Mouse (Mus musculus) midbrain, embryonic 11.5 days (tissue): ENCODE results near the gene Xrcc4. TPM values are rescaled to one million over a fixed set of nuclear protein-coding genes. Genes with fewer than 3 reads are reported as not detected.
A peak's percentile ranks its signal among the peaks of the same experiment; 100 is the strongest.
"Not testable (repeated sequence)": the region's sequence is repeated elsewhere in the genome, so short reads cannot be mapped to it uniquely, and the experiment has no call there.

Experiments used
- ATAC-seq: fragments of 200-750 bp; cut with Nextera tagmentation; 2 replicates; pipeline ENCODE4 v1.8.0; 2017; ENCODE audit warnings: moderate TSS enrichment, moderate library complexity; ENCODE audit not compliant: low FRiP score
- DNase-seq: peaks from one replicate; pipeline ENCODE4 v3.0.0; 2015; ENCODE audit warnings: low spot score; ENCODE audit errors: missing footprints
- H3K27ac ChIP-seq: fragments of 300-500 bp; sonication (generic); 2 replicates; pipeline ENCODE4 v1.5.1; 2014; ENCODE audit warnings: low read depth, low read length
- H3K27me3 ChIP-seq: fragments of 300-500 bp; sonication (generic); 2 replicates; pipeline ENCODE4 v1.6.1; 2014; ENCODE audit warnings: mild to moderate bottlenecking, low read length, moderate library complexity, mixed read lengths; ENCODE audit not compliant: control insufficient read depth, insufficient read depth
- H3K36me3 ChIP-seq: fragments of 300-500 bp; sonication (generic); 2 replicates; pipeline ENCODE4 v1.6.1; 2014; ENCODE audit warnings: mild to moderate bottlenecking, low read length, moderate library complexity, mixed read lengths; ENCODE audit not compliant: control insufficient read depth, insufficient read depth
- H3K4me1 ChIP-seq: fragments of 300-500 bp; sonication (generic); 2 replicates; pipeline ENCODE4 v1.6.1; 2014; ENCODE audit warnings: low read length; ENCODE audit not compliant: control insufficient read depth, insufficient read depth
- H3K4me2 ChIP-seq: fragments of 300-500 bp; sonication (generic); 2 replicates; pipeline ENCODE4 v1.6.1; 2014; ENCODE audit warnings: mild to moderate bottlenecking, moderate library complexity
- H3K4me3 ChIP-seq: fragments of 300-500 bp; sonication (generic); 2 replicates; pipeline ENCODE4 v1.5.1; 2014; ENCODE audit warnings: low read depth, low read length
- H3K9ac ChIP-seq: fragments of 300-500 bp; sonication (generic); 2 replicates; pipeline ENCODE4 v1.6.1; 2014; ENCODE audit warnings: low read length
- H3K9me3 ChIP-seq: fragments of 300-500 bp; sonication (generic); 2 replicates; pipeline ENCODE4 v1.6.1; 2016; ENCODE audit warnings: low read length; ENCODE audit not compliant: control insufficient read depth
- WGBS: fragments of 180-500 bp; shearing (Covaris S2); extraction: QIAGEN DNeasy Blood & Tissue Kit; methylation state at CpG from one replicate; pipeline ENCODE4 v1.1.7; 2014; 5-methylcytosine and 5-hydroxymethylcytosine counted together
- polyA plus RNA-seq: library from polyadenylated mRNA; unstranded; fragments of >200 nt; fragmentation: Nextera tagmentation; extraction: Ambion mirVana; gene quantifications from 2 replicates; pipeline ENCODE4 v1.2.1, GENCODE M21; 2014

The Xrcc4 gene
- polyA plus RNA-seq, 1 experiment from 2014 or later = 12.0 TPM

GRCm38 (mm10) chr13:89777764-89778163 lies 311.6 kb downstream of the Xrcc4 start:
- H3K9me3 ChIP-seq = no peaks in the 10 kb centered on the region
- no peak overlapping the region for H3K9ac ChIP-seq
- no peak overlapping the region for H3K27ac ChIP-seq
- 17% methylated on average over 1 of the region's 1 CpGs for WGBS
- H3K4me1 ChIP-seq = peaks cover 6% of the 10 kb centered on the region; the same call in 1 of the 2 replicates
- H3K36me3 ChIP-seq = no peaks in the 10 kb centered on the region
- DNase-seq (no peak), ATAC-seq (peak; percentile 52; the same call in 1 of the 2 replicates)
- H3K4me2 ChIP-seq = no peak overlapping the region
- no peaks in the 10 kb centered on the region for H3K27me3 ChIP-seq
- H3K4me3 ChIP-seq = no peak overlapping the region

- Histone ChIP-seq H3K27me3 (no peaks in the 10 kb centered on the region), H3K36me3 (no peaks in the 10 kb centered on the region), H3K4me1 (peaks cover 6% of the 10 kb centered on the region; the same call in 1 of the 2 replicates), H3K27ac (no peak overlapping the region), H3K4me2 (no peak overlapping the region), H3K4me3 (no peak overlapping the region), H3K9ac (no peak overlapping the region), H3K9me3 (no peaks in the 10 kb centered on the region)
- 77% methylated on average over 1 of the region's 1 CpGs for WGBS
- ATAC-seq (no peak), DNase-seq (no peak)
Measured at GRCm38 (mm10) chr13:89777146-89777545, 312.3 kb downstream of the Xrcc4 start.

- H3K4me1 ChIP-seq = no peaks in the 10 kb centered on the region
- no peak for DNase-seq
- 83% methylated on average over 1 of the region's 1 CpGs for WGBS
Measured at GRCm38 (mm10) chr13:89766551-89766950, 322.9 kb downstream of the Xrcc4 start.

GRCm38 (mm10) chr13:89765966-89766365 lies 323.4 kb downstream of the Xrcc4 start:
- Histone ChIP-seq H3K4me2 (no peak overlapping the region), H3K4me3 (no peak overlapping the region), H3K36me3 (no peaks in the 10 kb centered on the region), H3K27ac (no peak overlapping the region), H3K4me1 (no peaks in the 10 kb centered on the region), H3K27me3 (no peaks in the 10 kb centered on the region), H3K9me3 (no peaks in the 10 kb centered on the region), H3K9ac (no peak overlapping the region)
- no peak for DNase-seq
- no peak for ATAC-seq
- 98% methylated on average over 3 of the region's 3 CpGs for WGBS

More at GRCm38 (mm10) chr13:89766551-89766950, 322.9 kb downstream of the Xrcc4 start:
- no peaks in the 10 kb centered on the region for H3K27me3 ChIP-seq
- no peak overlapping the region for H3K4me2 ChIP-seq
- no peaks in the 10 kb centered on the region for H3K9me3 ChIP-seq
- no peak overlapping the region for H3K27ac ChIP-seq
- no peak overlapping the region for H3K4me3 ChIP-seq
- H3K9ac ChIP-seq = no peak overlapping the region
- H3K36me3 ChIP-seq = no peaks in the 10 kb centered on the region
- no peak for ATAC-seq

GRCm38 (mm10) chr13:89762339-89762738 lies 327.1 kb downstream of the Xrcc4 start:
- Histone ChIP-seq H3K27me3 (no peaks in the 10 kb centered on the region), H3K9ac (no peak overlapping the region), H3K4me1 (no peaks in the 10 kb centered on the region), H3K4me3 (no peak overlapping the region), H3K9me3 (no peaks in the 10 kb centered on the region), H3K36me3 (no peaks in the 10 kb centered on the region), H3K27ac (no peak overlapping the region), H3K4me2 (no peak overlapping the region)
- ATAC-seq = no peak
- WGBS = 70% methylated on average over 3 of the region's 3 CpGs
- no peak for DNase-seq

GRCm38 (mm10) chr13:89756347-89756746 lies 333.1 kb downstream of the Xrcc4 start:
- Histone ChIP-seq H3K27ac (no peak overlapping the region), H3K4me2 (no peak overlapping the region), H3K9ac (no peak overlapping the region), H3K4me3 (no peak overlapping the region), H3K9me3 (no peaks in the 10 kb centered on the region), H3K27me3 (no peaks in the 10 kb centered on the region), H3K36me3 (no peaks in the 10 kb centered on the region), H3K4me1 (no peaks in the 10 kb centered on the region)
- DNase-seq (no peak), ATAC-seq (no peak)

- H3K9me3 ChIP-seq, H3K27me3 ChIP-seq, H3K4me2 ChIP-seq, H3K4me1 ChIP-seq, H3K36me3 ChIP-seq, H3K9ac ChIP-seq, H3K27ac ChIP-seq, ATAC-seq, H3K4me3 ChIP-seq: not testable (repeated sequence)
- WGBS = 20% methylated on average over 3 of the region's 3 CpGs
- peak; percentile 54 for DNase-seq
Measured at GRCm38 (mm10) chr13:89750562-89750961, 338.8 kb downstream of the Xrcc4 start.

- ATAC-seq (no peak), DNase-seq (peak; percentile 93)
- H3K4me2 ChIP-seq = peak overlapping the region; percentile 91
- H3K9me3 ChIP-seq = no peaks in the 10 kb centered on the region
- peak overlapping the region; percentile 52 for H3K4me3 ChIP-seq
- H3K27ac ChIP-seq = no peak overlapping the region
- peaks cover 17% of the 10 kb centered on the region for H3K4me1 ChIP-seq
- WGBS = 3% methylated on average over 8 of the region's 8 CpGs
- H3K9ac ChIP-seq = no peak overlapping the region; the same call in 1 of the 2 replicates
- peaks cover 3% of the 10 kb centered on the region; the same call in 1 of the 2 replicates for H3K27me3 ChIP-seq
- H3K36me3 ChIP-seq = no peaks in the 10 kb centered on the region
Measured at GRCm38 (mm10) chr13:89743201-89743600, 346.2 kb downstream of the Xrcc4 start.

- ATAC-seq (peak; percentile 28), DNase-seq (peak; percentile 96)
- WGBS = under 1% methylated on average over 15 of the region's 15 CpGs
- Histone ChIP-seq H3K27me3 (peaks cover 3% of the 10 kb centered on the region; the same call in 1 of the 2 replicates), H3K9me3 (no peaks in the 10 kb centered on the region), H3K4me3 (peak overlapping the region; percentile 52), H3K36me3 (no peaks in the 10 kb centered on the region), H3K9ac (peak overlapping the region; percentile 73), H3K4me2 (peak overlapping the region; percentile 91), H3K4me1 (peaks cover 17% of the 10 kb centered on the region), H3K27ac (peak overlapping the region; percentile 58; the same call in 1 of the 2 replicates)
Measured at GRCm38 (mm10) chr13:89742686-89743200, 346.7 kb downstream of the Xrcc4 start.
